Mouse (Mus musculus): ENCODE results near the gene Rnf213.

DNA sequence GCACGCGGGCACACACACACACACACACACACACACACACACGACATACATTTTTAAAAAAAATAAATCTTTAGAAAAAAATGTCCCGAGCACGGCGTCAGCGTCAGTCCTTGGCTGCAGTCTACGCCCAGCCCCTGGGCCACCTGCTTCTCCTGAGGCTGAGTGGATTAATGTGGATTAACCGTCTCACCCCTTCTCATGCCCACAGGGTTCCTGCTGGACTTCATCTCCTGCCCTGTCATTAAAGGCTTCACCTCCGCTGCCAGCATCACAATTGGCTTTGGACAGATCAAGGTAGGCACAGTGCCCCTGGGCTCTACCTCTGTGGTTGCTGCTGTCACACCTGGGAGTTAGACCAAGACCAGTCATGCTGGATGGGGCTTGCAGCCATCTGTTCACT, 33.8 kb upstream of the Rnf213 start:
- no peak for TF ChIP-seq POLR2A (IDR thresholded peaks at IDR 0.05; ENCODE audit: borderline replicate concordance, extremely low read depth, low read depth, low read length)
- no peak for TF ChIP-seq CTCF (IDR thresholded peaks at IDR 0.05; ENCODE audit: insufficient read depth, low read length)
